Mouse (Mus musculus) macrophage (primary cell): Measurements from ENCODE around the gene Col25a1. TPM values are rescaled to one million over a fixed set of nuclear protein-coding genes. Genes with fewer than 3 reads are reported as not detected.

Source experiments
- H3K27ac ChIP-seq: fragments of 350-480 bp; formaldehyde crosslinking; 2 replicates; pipeline ENCODE4 v1.9.0; 2021
- H3K36me3 ChIP-seq: fragments of 350-480 bp; formaldehyde crosslinking; 2 replicates; pipeline ENCODE4 v1.9.0; 2021; ENCODE audit errors: inconsistent target
- H3K4me3 ChIP-seq: fragments of 350-480 bp; formaldehyde crosslinking; 2 replicates; pipeline ENCODE4 v1.9.0; 2021; ENCODE audit errors: inconsistent target
- H3K79me2 ChIP-seq: fragments of 350-480 bp; formaldehyde crosslinking; 2 replicates; pipeline ENCODE4 v1.9.0; 2021; ENCODE audit errors: inconsistent target
- WGBS: methylation state at CpG from one replicate; pipeline ENCODE4 v1.1.7; 2026; ENCODE audit warnings: inconsistent platforms; ENCODE audit not compliant: missing documents; 5-methylcytosine and 5-hydroxymethylcytosine counted together
- polyA plus RNA-seq: library from polyadenylated mRNA; stranded (reverse); fragments of 250-400 nt; gene quantifications from 3 replicates; pipeline ENCODE4 v1.2.4, GENCODE M21; 2018; ENCODE audit warnings: inconsistent platforms
- total RNA-seq, 78 experiments: library from RNA; depleted of rRNA; stranded (reverse); fragments of 250-400 nt; gene quantifications; 1 replicate in 9 of 78; 2 replicates in 24 of 78; 3 replicates in 43 of 78; 4 replicates in 2 of 78; pipeline ENCODE4 v1.2.4; 2018; ENCODE audit warnings: inconsistent platforms in 56 of 78

Col25a1 gene
- under 1 TPM in 1 of 26 experiments, not detected in 25; 0.22 TPM for total RNA-seq (2018; cell fraction: chromatin; rRNA removed)
- total RNA-seq (2018; cell fraction: cytosol; rRNA removed): under 1 TPM in 1 of 26 experiments, not detected in 25; under 0.01 TPM
- not detected for total RNA-seq (2018; cell fraction: nucleus; rRNA removed)
- not detected in 3 replicates for polyA plus RNA-seq

DNA sequence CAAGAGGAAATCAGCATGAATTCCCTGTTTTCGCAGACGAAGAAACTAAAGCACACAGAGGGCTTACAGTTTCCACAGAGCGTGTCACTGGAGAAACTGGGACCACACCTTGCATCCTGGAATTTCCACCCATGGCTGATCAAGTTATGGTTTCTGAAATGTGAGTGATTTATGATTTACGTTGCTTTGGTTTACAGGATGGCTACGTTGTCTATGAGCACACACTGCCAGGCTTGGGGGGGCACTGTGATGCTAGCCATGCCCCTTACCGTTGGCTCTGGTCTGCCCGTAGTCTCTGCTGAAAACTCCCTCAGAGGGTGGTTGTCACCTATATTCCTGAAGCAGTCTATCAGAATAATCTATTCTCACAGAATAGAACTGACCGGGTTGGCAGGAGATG lies at the start of gene Col25a1:
Col25a1 (plus strand) TSS at position 301 of the 400 bp plus-strand sequence.
- 88% methylated on average over 8 of the region's 8 CpGs for WGBS
- no peak within 1 kb of the TSS for H3K4me3 ChIP-seq
- no peak within 1 kb of the TSS for H3K27ac ChIP-seq
- H3K79me2 ChIP-seq: no peaks in the 10 kb centered on the region
- H3K36me3 ChIP-seq: no peaks in the 10 kb centered on the region

DNA sequence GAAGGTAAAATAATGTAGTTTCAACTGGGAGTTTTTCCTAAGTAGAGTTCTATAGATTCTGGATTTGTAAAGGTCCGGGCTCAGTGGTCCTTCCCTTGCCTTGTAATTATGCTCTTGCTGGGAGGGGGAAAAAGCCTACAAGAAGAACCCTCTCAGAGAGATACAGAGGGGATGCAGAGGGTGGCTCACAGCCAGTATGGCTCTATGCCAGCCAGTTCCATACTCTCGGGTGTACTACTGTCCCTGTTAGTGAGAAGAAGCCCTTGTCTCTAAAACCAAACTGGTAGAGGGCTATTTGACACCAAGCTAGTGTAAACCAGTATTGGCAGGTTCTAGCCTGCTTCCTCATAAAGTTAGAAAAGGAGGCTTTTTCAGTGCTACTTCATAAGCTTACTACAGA lies 48.0 kb upstream of the Col25a1 start:
- Histone ChIP-seq H3K4me3 (no peak overlapping the region), H3K36me3 (no peaks in the 10 kb centered on the region), H3K27ac (no peak overlapping the region), H3K79me2 (no peaks in the 10 kb centered on the region)
- 59% methylated on average over 2 of the region's 2 CpGs for WGBS

DNA sequence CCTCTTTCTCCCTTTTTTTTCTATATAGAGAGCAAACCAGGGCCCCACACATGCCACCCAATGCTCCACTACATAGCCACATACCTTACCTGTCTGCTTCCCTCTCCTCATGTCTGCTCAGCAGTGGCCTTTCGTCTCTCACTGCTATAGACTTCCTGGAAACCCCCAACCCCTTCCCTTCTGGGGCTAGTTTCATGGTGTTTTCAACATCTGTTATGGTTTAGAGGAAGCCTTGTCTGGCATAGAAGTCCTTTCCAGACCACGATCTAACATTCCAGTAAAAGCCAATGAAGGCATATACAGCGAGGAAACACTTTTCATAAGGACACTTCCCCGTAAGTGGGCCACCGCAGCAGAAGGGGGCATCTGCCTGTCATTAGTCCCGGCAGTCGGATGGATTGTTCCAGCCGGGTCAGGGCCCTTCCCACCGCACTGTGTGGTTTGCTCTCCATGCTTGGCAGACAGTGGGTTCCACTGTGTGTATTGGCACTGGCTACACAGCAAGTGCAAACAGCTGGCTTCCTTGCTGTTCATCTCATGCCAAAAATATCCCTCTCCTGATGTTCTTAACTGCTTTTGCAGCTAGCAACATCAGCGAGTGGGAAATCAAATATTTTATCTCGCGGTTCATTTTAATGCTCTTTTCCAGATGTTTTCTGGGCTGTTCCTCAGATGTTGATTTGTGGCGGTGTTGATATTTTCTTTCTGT lies 44.8 kb upstream of the Col25a1 start:
- Histone ChIP-seq H3K79me2 (no peaks in the 10 kb centered on the region), H3K27ac (no peak overlapping the region), H3K36me3 (no peaks in the 10 kb centered on the region), H3K4me3 (no peak overlapping the region)
- WGBS: 74% methylated on average over 13 of the region's 13 CpGs

DNA sequence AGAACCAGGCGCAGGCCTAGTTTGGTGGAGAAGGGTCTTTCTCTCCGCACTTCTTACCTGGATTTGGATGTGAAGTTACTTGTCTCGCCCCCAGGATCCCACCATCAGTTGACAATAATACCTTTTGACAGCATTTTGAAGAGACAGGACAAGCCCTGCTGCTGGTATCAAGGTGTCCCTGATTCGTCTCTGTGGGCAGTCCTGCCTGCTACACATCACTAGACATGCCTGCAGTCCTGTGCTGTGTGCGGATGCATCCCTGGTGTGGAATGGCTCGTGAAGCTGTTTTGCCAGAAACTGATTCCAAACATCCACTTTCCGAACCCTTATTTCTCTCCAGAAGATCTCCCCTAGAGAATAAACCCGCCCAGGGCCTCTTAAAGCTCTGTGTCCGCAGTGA lies 43.8 kb upstream of the Col25a1 start:
- 88% methylated on average over 9 of the region's 9 CpGs for WGBS
- Histone ChIP-seq H3K36me3 (no peaks in the 10 kb centered on the region), H3K4me3 (no peak overlapping the region), H3K79me2 (no peaks in the 10 kb centered on the region), H3K27ac (no peak overlapping the region)

DNA sequence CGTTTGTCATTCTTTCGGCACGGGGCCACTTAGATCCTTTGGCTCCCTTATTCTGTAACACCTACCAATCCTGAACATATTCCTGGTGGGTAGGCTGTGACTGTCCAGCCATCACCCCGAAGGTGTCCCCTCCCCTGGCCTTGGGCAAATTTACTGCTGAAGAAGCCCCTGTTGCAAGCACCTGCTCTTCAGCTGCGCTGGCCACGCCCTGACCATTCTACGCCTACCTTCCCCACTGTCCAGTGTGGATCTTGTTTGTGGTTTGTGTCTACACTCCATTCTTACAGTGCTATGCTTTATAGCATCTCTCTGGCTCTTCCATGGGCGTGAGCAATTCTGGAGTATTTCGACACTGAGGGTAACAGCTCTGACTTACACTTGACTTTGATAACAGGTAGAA lies 42.6 kb upstream of the Col25a1 start:
- WGBS: 88% methylated on average over 9 of the region's 9 CpGs
- Histone ChIP-seq H3K27ac (no peak overlapping the region), H3K79me2 (no peaks in the 10 kb centered on the region), H3K4me3 (no peak overlapping the region), H3K36me3 (no peaks in the 10 kb centered on the region)

DNA sequence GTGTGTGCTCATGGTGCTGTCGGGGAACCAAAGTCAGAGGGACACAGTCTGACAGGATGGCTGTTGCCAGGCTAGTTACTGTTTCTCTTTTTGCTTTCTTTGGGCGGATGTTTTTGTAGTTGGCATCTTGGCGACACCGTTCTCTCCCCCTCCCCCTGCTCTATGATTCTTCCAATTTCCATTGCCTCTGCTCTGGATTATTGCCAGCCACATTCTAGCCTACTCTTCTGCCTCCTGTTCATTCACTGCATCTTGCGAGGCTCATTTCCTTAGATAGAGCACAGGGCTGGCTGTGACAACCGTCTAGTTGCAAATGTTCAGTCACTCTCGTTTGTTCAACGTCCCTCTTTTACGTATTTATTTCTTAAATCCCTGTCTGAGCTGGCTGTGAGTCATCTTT lies 40.8 kb upstream of the Col25a1 start:
- Histone ChIP-seq H3K4me3 (no peak overlapping the region), H3K36me3 (no peaks in the 10 kb centered on the region), H3K79me2 (no peaks in the 10 kb centered on the region), H3K27ac (no peak overlapping the region)
- WGBS: 86% methylated on average over 9 of the region's 9 CpGs

DNA sequence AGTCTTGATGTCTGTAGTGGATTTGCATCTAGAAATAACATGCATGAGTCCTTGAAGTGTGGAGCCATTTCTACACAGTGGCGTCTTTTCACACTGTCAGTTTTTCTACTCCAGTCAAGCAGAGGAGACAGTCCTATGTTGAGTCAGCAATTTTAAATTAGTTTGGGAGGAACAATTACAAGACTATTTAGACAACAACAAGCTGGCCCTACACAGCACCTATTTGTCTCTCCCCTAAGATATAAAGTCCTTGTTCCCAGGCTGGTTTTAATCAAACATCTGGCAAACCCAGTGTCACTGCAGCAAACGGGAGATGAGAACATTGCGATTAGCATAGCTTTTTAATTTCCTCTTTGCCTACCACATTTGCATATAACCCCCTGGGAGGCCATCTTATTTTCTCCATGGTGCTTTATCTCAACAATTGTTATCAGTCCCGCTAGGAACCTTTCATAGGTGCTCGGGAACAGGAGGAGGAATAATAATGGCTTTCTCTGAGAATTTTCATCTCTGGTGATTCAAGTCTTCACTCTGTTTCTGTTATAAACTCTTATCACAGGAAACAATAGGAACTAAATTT lies 37.1 kb upstream of the Col25a1 start:
- Histone ChIP-seq H3K4me3 (no peak overlapping the region), H3K36me3 (no peaks in the 10 kb centered on the region), H3K27ac (no peak overlapping the region), H3K79me2 (no peaks in the 10 kb centered on the region)
- 92% methylated on average over 5 of the region's 5 CpGs for WGBS

DNA sequence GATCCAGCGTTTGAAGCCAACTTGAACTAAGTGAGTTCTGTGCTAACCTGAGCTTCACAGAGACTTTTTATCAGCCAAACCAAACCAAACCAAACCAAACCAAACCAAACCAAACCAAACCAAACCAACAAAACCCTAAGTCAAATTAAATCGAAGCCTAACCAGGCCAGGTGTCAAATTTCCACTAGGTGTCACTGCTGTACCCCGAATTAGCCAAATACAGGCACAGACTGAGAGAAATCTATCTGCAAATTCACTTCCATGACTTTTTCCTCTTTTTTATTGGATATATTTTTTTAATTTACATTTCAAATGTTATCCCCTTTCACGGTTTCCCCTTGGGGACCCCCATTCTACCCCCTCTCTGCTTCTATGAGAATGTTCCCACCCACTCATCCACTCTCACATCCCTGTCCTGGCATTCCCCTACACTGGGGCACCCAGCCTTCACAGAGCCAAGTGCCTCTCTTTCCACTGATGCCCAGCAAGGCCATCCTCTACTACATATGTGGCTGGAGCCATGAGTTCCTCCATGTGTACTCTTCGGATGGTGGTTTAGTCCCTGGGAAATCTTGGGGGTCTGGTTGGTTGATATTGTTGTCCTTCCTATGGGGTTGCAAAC lies 36.0 kb upstream of the Col25a1 start:
- Histone ChIP-seq H3K4me3 (no peak overlapping the region), H3K36me3 (no peaks in the 10 kb centered on the region), H3K27ac (no peak overlapping the region), H3K79me2 (no peaks in the 10 kb centered on the region)
- WGBS: 33% methylated on average over 5 of the region's 5 CpGs

DNA sequence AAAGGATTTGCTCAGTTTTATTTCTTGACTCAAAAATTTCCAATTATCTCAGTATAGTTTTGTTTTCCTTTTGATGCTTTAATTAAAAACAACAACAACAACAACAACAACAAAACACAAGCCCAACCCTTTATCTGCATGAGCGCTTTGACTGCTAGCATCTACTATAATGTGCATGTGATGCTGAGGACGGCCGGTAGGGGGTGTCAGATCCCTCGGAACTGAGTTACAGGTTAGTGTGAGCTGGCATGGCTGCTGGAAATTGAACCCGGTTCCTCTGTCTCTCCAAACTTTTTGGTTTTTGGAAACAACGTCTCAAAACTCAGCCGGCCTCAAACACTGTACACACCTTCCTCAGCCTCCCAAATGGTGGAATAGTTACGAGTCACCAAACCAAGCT lies 27.8 kb upstream of the Col25a1 start:
- 73% methylated on average over 8 of the region's 8 CpGs for WGBS
- no peaks in the 10 kb centered on the region for H3K79me2 ChIP-seq

DNA sequence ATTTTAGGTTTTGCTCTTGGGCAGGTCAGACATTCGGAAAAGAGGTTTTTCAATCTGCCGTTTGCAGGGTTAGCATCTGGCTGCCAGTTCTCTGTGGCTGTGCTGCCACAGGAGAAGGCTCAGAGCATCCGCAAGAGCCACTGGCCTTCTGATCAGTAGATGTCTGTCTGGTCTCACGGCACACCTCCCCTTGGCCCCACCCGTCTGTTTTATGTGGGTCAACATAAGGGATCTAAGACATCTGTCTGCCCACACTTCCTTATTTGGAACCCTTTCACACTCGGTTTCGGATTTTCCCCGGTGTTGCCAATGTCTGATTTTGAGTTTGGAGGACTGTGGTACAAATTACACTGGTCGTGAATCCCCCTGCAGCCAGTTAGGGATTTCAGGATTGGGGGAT lies 26.8 kb upstream of the Col25a1 start:
- Histone ChIP-seq H3K4me3 (no peak overlapping the region), H3K27ac (no peak overlapping the region), H3K79me2 (no peaks in the 10 kb centered on the region), H3K36me3 (no peaks in the 10 kb centered on the region)
- WGBS: 59% methylated on average over 7 of the region's 9 CpGs

More for the DNA sequence above, 27.8 kb upstream of the Col25a1 start:
- H3K36me3 ChIP-seq: no peaks in the 10 kb centered on the region
- H3K4me3 ChIP-seq: no peak overlapping the region
- no peak overlapping the region for H3K27ac ChIP-seq

DNA sequence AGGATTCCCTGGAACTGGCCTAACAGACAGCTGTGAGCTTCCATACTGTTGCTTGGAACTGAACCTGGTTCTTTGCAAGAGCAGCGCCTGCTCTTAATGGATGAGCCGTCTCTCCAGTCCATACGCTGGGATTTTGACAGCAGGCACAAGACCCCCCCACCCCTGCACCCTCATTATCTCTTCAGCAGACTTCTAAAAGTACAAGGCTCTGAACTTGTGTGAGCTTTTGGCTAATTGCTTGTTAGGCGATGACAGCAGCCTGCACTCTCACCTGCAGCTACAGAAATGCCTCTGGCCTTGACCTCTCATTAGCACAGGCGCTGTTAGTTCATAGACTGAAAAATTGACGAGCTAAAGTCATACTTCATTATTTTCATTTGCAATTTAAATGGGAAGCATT lies 14.4 kb upstream of the Col25a1 start:
- H3K36me3 ChIP-seq: no peaks in the 10 kb centered on the region
- WGBS: 93% methylated on average over 6 of the region's 6 CpGs
- H3K79me2 ChIP-seq: no peaks in the 10 kb centered on the region
- H3K27ac ChIP-seq: no peak overlapping the region
- H3K4me3 ChIP-seq: no peak overlapping the region

DNA sequence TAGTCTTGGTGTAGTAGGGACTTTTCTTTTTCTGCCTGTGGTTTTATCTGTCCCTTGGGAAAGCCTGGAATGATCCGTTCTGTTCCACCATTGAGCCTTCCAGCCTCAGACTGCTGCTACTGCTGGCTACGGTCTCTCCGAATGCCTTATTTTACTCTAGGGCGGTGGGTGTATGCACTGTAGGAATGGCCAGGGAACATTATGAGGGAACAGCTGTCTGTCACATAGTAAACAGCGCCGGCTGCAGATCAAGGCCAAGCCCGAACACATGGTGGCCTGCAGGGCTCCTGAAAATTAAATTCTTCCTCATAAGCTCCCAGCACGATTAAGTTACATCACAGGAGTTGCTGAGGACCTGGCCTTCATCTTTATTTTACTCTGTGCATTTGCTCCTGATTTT lies 3.5 kb upstream of the Col25a1 start:
- H3K4me3 ChIP-seq: no peak overlapping the region
- H3K79me2 ChIP-seq: no peaks in the 10 kb centered on the region
- no peaks in the 10 kb centered on the region for H3K36me3 ChIP-seq
- WGBS: 89% methylated on average over 8 of the region's 8 CpGs
- H3K27ac ChIP-seq: no peak overlapping the region

DNA sequence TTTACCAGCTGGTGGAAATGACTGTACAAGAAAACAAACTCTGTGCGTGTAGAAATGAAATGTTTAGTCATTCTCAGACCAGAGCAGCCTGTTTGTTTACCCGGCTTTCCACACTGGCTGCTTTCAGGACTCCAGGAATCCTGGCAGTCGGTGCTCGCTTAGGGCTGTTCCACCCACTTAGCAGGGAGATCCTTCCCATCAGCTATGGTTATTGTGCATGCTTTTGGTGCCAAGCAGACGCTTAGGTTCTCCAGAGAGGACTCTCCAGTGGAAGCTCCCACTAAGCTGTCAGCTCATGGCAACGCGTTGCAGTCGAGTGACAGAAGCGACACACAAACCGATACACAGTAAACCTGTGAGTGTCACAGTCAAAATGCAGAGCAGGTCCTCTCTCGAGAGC lies 2.7 kb upstream of the Col25a1 start:
- WGBS: 89% methylated on average over 11 of the region's 11 CpGs
- Histone ChIP-seq H3K4me3 (no peak overlapping the region), H3K36me3 (no peaks in the 10 kb centered on the region), H3K27ac (no peak overlapping the region), H3K79me2 (no peaks in the 10 kb centered on the region)

DNA sequence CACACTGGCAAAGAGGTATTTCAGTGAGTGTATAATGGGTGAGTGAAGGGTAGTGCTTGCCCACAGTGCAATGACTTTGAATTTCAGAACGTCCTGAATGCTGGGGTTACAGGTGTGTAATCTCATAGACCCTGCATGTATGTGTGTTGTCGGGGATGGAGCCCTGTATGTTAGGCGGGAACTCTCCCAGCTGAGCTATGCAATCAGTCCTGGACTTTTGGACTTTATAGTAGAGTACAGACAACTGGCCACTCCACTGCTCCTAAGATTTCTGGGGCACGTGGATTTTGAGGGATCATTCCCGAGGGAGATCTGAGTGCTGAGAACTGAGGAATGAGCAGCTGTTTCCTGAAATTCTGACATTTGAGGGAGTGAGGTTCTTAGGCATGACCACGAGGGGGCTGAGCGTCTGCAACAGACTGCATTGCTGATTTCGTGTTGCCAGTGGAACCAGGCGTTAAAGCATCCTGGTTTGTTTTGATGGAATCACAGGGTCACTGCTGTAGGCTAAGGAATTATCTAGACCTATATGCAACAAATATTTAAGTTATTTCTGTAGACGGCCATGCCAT lies 1.6 kb upstream of the Col25a1 start:
- WGBS: 54% methylated on average over 10 of the region's 10 CpGs
- Histone ChIP-seq H3K79me2 (no peaks in the 10 kb centered on the region), H3K27ac (no peak overlapping the region), H3K4me3 (no peak overlapping the region), H3K36me3 (no peaks in the 10 kb centered on the region)

DNA sequence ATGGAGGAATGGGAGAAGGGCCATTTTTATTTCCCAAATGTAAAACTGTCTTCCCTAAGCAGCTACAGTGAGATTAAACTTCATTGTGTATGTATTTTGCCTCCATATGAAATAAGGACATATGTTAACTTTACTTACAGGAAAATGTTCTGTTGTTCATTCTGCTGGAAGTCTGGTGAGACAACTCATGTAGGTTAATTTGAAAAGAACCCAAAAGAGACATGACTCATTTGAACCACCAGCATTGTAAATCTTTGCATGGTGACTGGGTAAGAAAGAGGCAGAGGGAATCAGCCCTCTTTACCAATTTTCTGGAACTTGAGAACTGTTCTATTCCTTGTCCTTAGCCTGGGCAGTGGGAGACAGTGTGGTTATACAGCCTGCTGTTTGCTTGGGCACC lies 5.9 kb downstream of the Col25a1 start:
- Histone ChIP-seq H3K4me3 (no peak overlapping the region), H3K27ac (no peak overlapping the region), H3K79me2 (no peaks in the 10 kb centered on the region), H3K36me3 (no peaks in the 10 kb centered on the region)
